ENCODE assay signal across 8 mouse cellular contexts in the genomic region with DNA sequence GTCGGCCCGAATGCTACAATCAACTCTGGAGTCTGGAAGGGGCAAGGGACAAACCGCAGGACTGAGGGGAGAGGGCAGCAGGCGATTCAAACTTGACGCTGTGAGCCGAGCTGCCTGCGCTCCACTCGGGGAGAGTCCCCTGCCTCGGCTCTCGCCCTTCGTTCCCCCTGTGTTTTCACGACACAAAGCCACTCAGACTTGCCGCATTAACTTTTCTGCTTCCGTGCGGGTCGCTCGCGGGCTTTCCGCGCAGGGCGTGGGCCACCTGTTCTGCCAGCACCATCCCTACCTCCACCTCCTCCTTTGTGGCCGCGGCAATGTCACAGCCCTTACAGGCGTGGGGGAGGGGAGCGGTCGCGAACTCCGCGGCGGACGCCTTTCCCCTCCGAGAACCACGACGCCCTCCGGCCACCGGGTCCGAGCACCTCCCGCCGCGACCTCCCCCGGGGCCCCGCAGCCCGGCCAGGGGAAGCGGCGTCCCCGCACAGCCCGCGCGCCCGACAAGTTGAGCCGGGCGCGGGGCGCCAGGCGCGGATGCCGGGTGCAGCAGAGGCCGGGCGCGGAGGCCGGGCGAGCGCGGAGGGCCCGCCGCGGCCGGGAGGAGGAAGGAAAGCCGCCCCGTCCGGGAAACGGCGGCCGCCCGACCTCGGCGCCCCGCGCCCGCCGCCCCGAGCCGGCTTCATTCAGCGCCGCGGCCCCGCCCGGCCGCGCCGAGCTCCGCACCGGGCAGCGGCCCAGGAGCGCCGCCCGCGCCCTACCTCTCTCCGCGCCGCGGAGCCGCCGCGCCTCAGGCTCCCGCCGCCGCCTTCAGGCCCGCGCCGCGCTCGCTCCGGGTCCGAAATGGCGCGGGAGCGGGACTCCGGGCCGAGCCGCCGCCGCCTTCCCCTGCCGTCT. TPM values are rescaled to one million over a fixed set of nuclear protein-coding genes. Genes with fewer than 3 reads are reported as not detected.
DNase-seq lines count a peak whose midpoint lies in the region; ATAC-seq and TF ChIP-seq lines count a peak whose summit lies in the region.

No protein-coding gene starts in this region.

- TF ChIP-seq CTCF in heart, postnatal 0 days (IDR thresholded peaks at IDR 0.05; ENCODE audit: low read depth) = no peak

- no peak for TF ChIP-seq EP300 in heart, postnatal 0 days (IDR thresholded peaks at IDR 0.05; ENCODE audit: low read depth)

- H3K9me3 ChIP-seq in forebrain, embryonic 11.5 days (ENCODE audit: control insufficient read depth, low read length) = no peaks in the 10 kb centered on the region
- no peaks in the 10 kb centered on the region for H3K9me3 ChIP-seq in heart, postnatal 0 days (replicated peaks; ENCODE audit: control insufficient read depth, low read length)
- no peaks in the 10 kb centered on the region for H3K9me3 ChIP-seq in neural tube, embryonic 13.5 days

- H3K27ac ChIP-seq in forebrain, embryonic 11.5 days (ENCODE audit: low read depth, low read length) = peak overlapping the region; percentile 68
- H3K27ac ChIP-seq in heart, postnatal 0 days (ENCODE audit: low read depth) = peak overlapping the region; percentile 90
- peak overlapping the region; percentile 92 for H3K27ac ChIP-seq in neural tube, embryonic 13.5 days (replicated peaks)

- peak; percentile 60 for ATAC-seq in forebrain, embryonic 11.5 days (replicated peaks; ENCODE audit: low FRiP score)
- ATAC-seq in heart, postnatal 0 days (ENCODE audit: insufficient read depth, low read depth) = peak; percentile 56
- ATAC-seq in neural tube, embryonic 13.5 days (ENCODE audit: low read depth) = peak; percentile 77

- WGBS in forebrain, embryonic 11.5 days = under 1% methylated on average over 72 of the region's 124 CpGs
- WGBS in heart, postnatal 0 days = under 1% methylated on average over 55 of the region's 124 CpGs
- under 1% methylated on average over 100 of the region's 124 CpGs for WGBS in neural tube, embryonic 13.5 days

- peak; percentile 75 for DNase-seq in ES-CJ7 (ENCODE audit: low read depth, low spot score)
- DNase-seq in c-Kit-positive CD71-negative TER-119-negative erythroid progenitor cells, embryonic 14.5 days (ENCODE audit: low read depth) = peak; percentile 22
- DNase-seq in forebrain, embryonic 11.5 days (ENCODE audit: low spot score) = peak; percentile 79
- DNase-seq in heart, postnatal 0 days (ENCODE audit: low spot score) = no peak
- DNase-seq in kidney, postnatal 25 days = peak; percentile 62 to 68
- peak; percentile 65 to 68 for DNase-seq in lung, adult 18-20 months
- DNase-seq in testis, postnatal 10 days (ENCODE audit: low spot score) = peak; percentile 79

- H3K27me3 ChIP-seq in forebrain, embryonic 11.5 days (ENCODE audit: control insufficient read depth, insufficient read depth, low read length) = no peaks in the 10 kb centered on the region
- H3K27me3 ChIP-seq in heart, postnatal 0 days (ENCODE audit: control insufficient read depth, insufficient read depth, low read length) = 0 out of 2 replicates have a peak, but pooled peaks cover 6% of the 10 kb centered on the region
- 0 out of 2 replicates have a peak, but pooled peaks cover 3% of the 10 kb centered on the region for H3K27me3 ChIP-seq in neural tube, embryonic 13.5 days

- H3K36me3 ChIP-seq in forebrain, embryonic 11.5 days (ENCODE audit: control insufficient read depth, insufficient read depth, low read length) = no peaks in the 10 kb centered on the region; the same call in 1 of the 2 replicates
- peaks cover 14% of the 10 kb centered on the region for H3K36me3 ChIP-seq in heart, postnatal 0 days (replicated peaks; ENCODE audit: control insufficient read depth, insufficient read depth, low read length)
- H3K36me3 ChIP-seq in neural tube, embryonic 13.5 days = peaks cover 20% of the 10 kb centered on the region

- H3K4me2 ChIP-seq in forebrain, embryonic 11.5 days (ENCODE audit: low read depth, low read length, severe bottlenecking) = peak overlapping the region; percentile 83
- peak overlapping the region; percentile 85 for H3K4me2 ChIP-seq in heart, postnatal 0 days (ENCODE audit: low read depth, low read length)
- H3K4me2 ChIP-seq in neural tube, embryonic 13.5 days = peak overlapping the region; percentile 88

- H3K4me3 ChIP-seq in forebrain, embryonic 11.5 days (ENCODE audit: low read depth, low read length) = peak overlapping the region; percentile 95
- peak overlapping the region; percentile 97 for H3K4me3 ChIP-seq in heart, postnatal 0 days (ENCODE audit: low read depth, low read length)
- peak overlapping the region; percentile 95 for H3K4me3 ChIP-seq in neural tube, embryonic 13.5 days

- H3K9ac ChIP-seq in forebrain, embryonic 11.5 days (ENCODE audit: low read length) = peak overlapping the region; percentile 94
- peak overlapping the region; percentile 92 for H3K9ac ChIP-seq in heart, postnatal 0 days (replicated peaks; ENCODE audit: low read depth, low read length)
- H3K9ac ChIP-seq in neural tube, embryonic 13.5 days = peak overlapping the region; percentile 97

- H3K4me1 ChIP-seq in forebrain, embryonic 11.5 days (replicated peaks; ENCODE audit: control insufficient read depth, insufficient read depth, low read length) = peaks cover 5% of the 10 kb centered on the region; the same call in 1 of the 2 replicates
- peaks cover 8% of the 10 kb centered on the region; the same call in 1 of the 2 replicates for H3K4me1 ChIP-seq in heart, postnatal 0 days (ENCODE audit: control insufficient read depth, insufficient read depth)
- H3K4me1 ChIP-seq in neural tube, embryonic 13.5 days (replicated peaks) = peaks cover 31% of the 10 kb centered on the region

RNA-seq across cellular contexts. Expression of a gene that starts 0.5 kb away (rescaled TPM):
- 134 and 144 TPM in 2 replicates for polyA plus RNA-seq in forebrain, embryonic 11.5 days (2014; fragmentation: Nextera tagmentation; extraction: Ambion mirVana)
- total RNA-seq in heart, postnatal 0 days (2014; rRNA removed; ENCODE audit: low replicate concordance) = 10.2 and 16.8 TPM in 2 replicates
- 29.2 and 34.2 TPM in 2 replicates for polyA plus RNA-seq in heart, postnatal 0 days (2015; fragmentation: Nextera tagmentation; extraction: Ambion mirVana)
- 81.3 and 92.1 TPM in 2 replicates for polyA plus RNA-seq in neural tube, embryonic 13.5 days (2015; fragmentation: Nextera tagmentation; extraction: Ambion mirVana)

RNA-seq across cellular contexts. Expression of a gene that starts 38.6 kb away (rescaled TPM):
- polyA plus RNA-seq in forebrain, embryonic 11.5 days (2014; fragmentation: Nextera tagmentation; extraction: Ambion mirVana) = 29.9 and 32.8 TPM in 2 replicates
- total RNA-seq in heart, postnatal 0 days (2014; rRNA removed; ENCODE audit: low replicate concordance) = 27.6 and 31.8 TPM in 2 replicates
- polyA plus RNA-seq in heart, postnatal 0 days (2015; fragmentation: Nextera tagmentation; extraction: Ambion mirVana) = 86.9 and 99.7 TPM in 2 replicates
- polyA plus RNA-seq in neural tube, embryonic 13.5 days (2015; fragmentation: Nextera tagmentation; extraction: Ambion mirVana) = 29.0 and 29.6 TPM in 2 replicates

RNA-seq across cellular contexts. Expression of a gene that starts 38.7 kb away (rescaled TPM):
- 0.48 and 0.73 TPM in 2 replicates for polyA plus RNA-seq in forebrain, embryonic 11.5 days (2014; fragmentation: Nextera tagmentation; extraction: Ambion mirVana)
- 0.08 and 2.2 TPM in 2 replicates for total RNA-seq in heart, postnatal 0 days (2014; rRNA removed; ENCODE audit: low replicate concordance)
- 0.42 and 0.51 TPM in 2 replicates for polyA plus RNA-seq in heart, postnatal 0 days (2015; fragmentation: Nextera tagmentation; extraction: Ambion mirVana)
- polyA plus RNA-seq in neural tube, embryonic 13.5 days (2015; fragmentation: Nextera tagmentation; extraction: Ambion mirVana) = 0.60 and 0.87 TPM in 2 replicates
